Mouse (Mus musculus) intestine, embryonic 16.5 days (tissue): ENCODE results near the gene Rapgef4. TPM values are rescaled to one million over a fixed set of nuclear protein-coding genes. Genes with fewer than 3 reads are reported as not detected.

ENCODE experiments used
- ATAC-seq: fragments of 200-750 bp; cut with Nextera tagmentation; 2 replicates; pipeline ENCODE4 v1.8.0; 2017; ENCODE audit warnings: moderate TSS enrichment, moderate library complexity
- H3K27ac ChIP-seq: fragments of 300-500 bp; sonication (generic); 2 replicates; pipeline ENCODE4 v1.5.1; 2014; ENCODE audit warnings: mild to moderate bottlenecking, low read length
- H3K27me3 ChIP-seq: fragments of 300-500 bp; sonication (generic); replicated peaks from 2 replicates; pipeline ENCODE4 v1.6.1; 2014; ENCODE audit warnings: low read length, control low read depth, mixed read lengths; ENCODE audit not compliant: control insufficient read depth, insufficient read depth
- H3K36me3 ChIP-seq: fragments of 300-500 bp; sonication (generic); 2 replicates; pipeline ENCODE4 v1.6.1; 2014; ENCODE audit warnings: low read length, control low read depth; ENCODE audit not compliant: control insufficient read depth, insufficient read depth
- H3K4me1 ChIP-seq: fragments of 300-500 bp; sonication (generic); 2 replicates; pipeline ENCODE4 v1.6.1; 2014; ENCODE audit warnings: low read length, control low read depth, mixed read lengths; ENCODE audit not compliant: control insufficient read depth, insufficient read depth
- H3K4me2 ChIP-seq: fragments of 300-500 bp; sonication (generic); 2 replicates; pipeline ENCODE4 v1.6.1; 2014; ENCODE audit warnings: low read depth, low read length, control low read depth
- H3K4me3 ChIP-seq: fragments of 300-500 bp; sonication (generic); 2 replicates; pipeline ENCODE4 v1.5.1; 2014; ENCODE audit warnings: mild to moderate bottlenecking, low read length
- H3K9ac ChIP-seq: fragments of 300-500 bp; sonication (generic); 2 replicates; pipeline ENCODE4 v1.6.1; 2014; ENCODE audit warnings: low read depth, low read length
- H3K9me3 ChIP-seq: fragments of 300-500 bp; sonication (generic); 2 replicates; pipeline ENCODE4 v1.6.1; 2016; ENCODE audit warnings: low read length, control low read depth; ENCODE audit not compliant: control insufficient read depth
- WGBS: fragments of 180-500 bp; shearing (Covaris S2); extraction: QIAGEN DNeasy Blood & Tissue Kit; methylation state at CpG from one replicate; pipeline ENCODE4 v1.1.7; 2014; 5-methylcytosine and 5-hydroxymethylcytosine counted together
- polyA plus RNA-seq: library from polyadenylated mRNA; unstranded; fragments of >200 nt; fragmentation: Nextera tagmentation; extraction: Ambion mirVana; gene quantifications from 2 replicates; pipeline ENCODE4 v1.2.1, GENCODE M21; 2015

Rapgef4 gene
- polyA plus RNA-seq, 1 experiment from 2014 or later, result 2.8 TPM

DNA sequence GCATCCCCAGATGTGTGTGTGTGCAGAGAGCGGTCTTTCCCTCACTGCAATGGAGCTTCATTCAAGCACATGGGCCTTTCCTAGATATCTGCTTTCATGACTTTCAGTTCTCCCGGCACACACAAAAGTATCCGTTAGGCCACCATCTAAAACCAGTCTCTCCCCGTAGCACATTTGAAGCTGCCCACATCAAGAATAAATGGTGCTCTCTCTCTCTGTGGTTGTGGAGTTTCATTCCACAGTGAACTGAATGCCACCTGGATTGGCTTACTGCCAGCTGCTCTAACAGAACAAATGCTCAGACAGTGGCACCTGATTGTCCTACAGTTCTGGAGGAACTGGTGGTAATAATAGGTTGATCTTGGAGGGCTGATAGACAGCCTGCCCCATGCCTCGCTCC is 224.8 kb downstream of the Rapgef4 start:
- ATAC-seq, result no peak

DNA sequence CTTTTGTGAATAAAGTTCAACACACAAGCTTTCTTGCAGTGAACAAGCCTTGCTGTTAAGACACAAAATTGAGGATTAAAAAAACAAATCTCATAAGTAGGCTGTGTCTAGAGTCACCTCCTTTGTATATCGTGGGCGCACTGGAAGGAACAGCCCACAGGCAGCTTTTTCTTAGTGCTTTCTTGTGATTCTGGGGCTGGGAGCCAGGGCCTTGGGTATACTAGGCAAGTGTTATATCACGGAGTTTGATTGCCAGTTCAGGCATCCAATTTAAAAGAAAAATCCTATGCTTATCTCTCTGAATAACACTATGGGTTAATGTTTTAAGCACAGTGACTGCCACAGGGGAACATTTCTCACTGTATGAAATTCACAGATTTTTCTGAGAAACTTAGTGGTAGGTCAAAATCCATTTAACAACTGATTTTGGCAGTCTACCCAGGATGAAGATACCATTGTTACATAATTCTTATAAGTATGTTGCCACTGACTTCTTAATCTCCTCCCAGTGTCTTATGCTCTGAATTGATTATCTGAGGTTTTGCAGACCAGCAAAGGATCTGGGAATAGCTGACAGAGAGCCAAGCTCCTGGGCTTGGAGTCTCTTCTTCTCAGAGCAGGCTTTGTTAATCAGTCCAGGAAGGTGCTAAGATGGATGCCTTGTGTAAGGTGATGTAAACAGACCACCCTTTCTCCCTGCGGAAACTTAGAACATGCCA is 225.6 kb downstream of the Rapgef4 start:
- WGBS, result 80% methylated on average over 4 of the region's 4 CpGs
- Histone ChIP-seq H3K27me3 (no peaks in the 10 kb centered on the region), H3K4me1 (no peaks in the 10 kb centered on the region), H3K27ac (0 out of 2 replicates have a peak overlapping the region, but pooled peaks have one; percentile 26), H3K9me3 (no peaks in the 10 kb centered on the region), H3K4me2 (no peak overlapping the region), H3K36me3 (no peaks in the 10 kb centered on the region), H3K9ac (no peak overlapping the region), H3K4me3 (no peak overlapping the region)
- ATAC-seq, result no peak

More for the DNA sequence above, 224.8 kb downstream of the Rapgef4 start:
- H3K27ac ChIP-seq, result no peak overlapping the region
- H3K4me2 ChIP-seq, result no peak overlapping the region
- H3K36me3 ChIP-seq, result no peaks in the 10 kb centered on the region
- H3K4me1 ChIP-seq, result no peaks in the 10 kb centered on the region
- WGBS, result 94% methylated on average over 5 of the region's 5 CpGs
- no peak overlapping the region for H3K9ac ChIP-seq
- H3K4me3 ChIP-seq, result no peak overlapping the region
- no peaks in the 10 kb centered on the region for H3K27me3 ChIP-seq
- H3K9me3 ChIP-seq, result no peaks in the 10 kb centered on the region

GRCm38 (mm10) chr2:72217336-72217735 is 236.3 kb downstream of the Rapgef4 start:
- Histone ChIP-seq H3K4me2 (no peak overlapping the region), H3K36me3 (no peaks in the 10 kb centered on the region), H3K4me1 (no peaks in the 10 kb centered on the region), H3K27ac (no peak overlapping the region), H3K9ac (no peak overlapping the region), H3K27me3 (no peaks in the 10 kb centered on the region), H3K4me3 (no peak overlapping the region), H3K9me3 (no peaks in the 10 kb centered on the region)
- 84% methylated on average over 3 of the region's 3 CpGs for WGBS
- ATAC-seq, result no peak

- WGBS, result 21% methylated on average over 3 of the region's 3 CpGs
- no peak overlapping the region for H3K9ac ChIP-seq
- H3K36me3 ChIP-seq, result no peaks in the 10 kb centered on the region
- H3K4me1 ChIP-seq, result no peaks in the 10 kb centered on the region
- H3K4me2 ChIP-seq, result no peak overlapping the region
- no peaks in the 10 kb centered on the region for H3K9me3 ChIP-seq
- no peak overlapping the region for H3K27ac ChIP-seq
- ATAC-seq, result no peak
- no peak overlapping the region for H3K4me3 ChIP-seq
- H3K27me3 ChIP-seq, result no peaks in the 10 kb centered on the region
These were observed 238.9 kb downstream of the Rapgef4 start for GRCm38 (mm10) chr2:72219921-72220320.

DNA sequence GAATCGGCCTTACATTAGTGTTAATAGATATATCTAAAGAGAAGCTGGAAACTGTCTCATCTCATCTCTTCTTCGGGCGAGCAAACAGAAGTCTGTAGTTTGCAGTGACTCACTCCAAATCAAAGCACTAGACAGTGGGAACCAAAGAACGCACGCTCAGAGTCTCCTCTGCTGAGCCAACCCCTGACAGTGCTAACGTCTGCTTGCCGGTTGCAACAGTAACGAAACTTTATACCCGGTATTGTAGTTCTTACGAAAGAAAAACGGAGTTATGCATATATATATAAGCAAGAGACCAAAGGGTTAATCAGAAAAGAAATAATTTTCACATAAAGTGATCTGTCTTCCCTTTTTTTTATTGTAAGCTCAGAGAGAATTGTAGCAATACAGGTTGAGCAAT is 240.2 kb downstream of the Rapgef4 start:
- H3K9ac ChIP-seq, result no peak overlapping the region
- H3K4me3 ChIP-seq, result no peak overlapping the region
- H3K4me2 ChIP-seq, result no peak overlapping the region
- ATAC-seq, result no peak
- no peaks in the 10 kb centered on the region for H3K36me3 ChIP-seq
- H3K27ac ChIP-seq, result no peak overlapping the region
- no peaks in the 10 kb centered on the region for H3K9me3 ChIP-seq
- no peaks in the 10 kb centered on the region for H3K4me1 ChIP-seq
- no peaks in the 10 kb centered on the region for H3K27me3 ChIP-seq
- 79% methylated on average over 11 of the region's 11 CpGs for WGBS

- Histone ChIP-seq H3K27me3 (no peaks in the 10 kb centered on the region), H3K27ac (no peak overlapping the region), H3K4me3 (no peak overlapping the region), H3K4me2 (no peak overlapping the region), H3K36me3 (no peaks in the 10 kb centered on the region), H3K9me3 (no peaks in the 10 kb centered on the region), H3K9ac (no peak overlapping the region), H3K4me1 (no peaks in the 10 kb centered on the region)
- WGBS, result 41% methylated on average over 7 of the region's 7 CpGs
- no peak for ATAC-seq
These were observed 240.7 kb downstream of the Rapgef4 start for GRCm38 (mm10) chr2:72221706-72222105.

DNA sequence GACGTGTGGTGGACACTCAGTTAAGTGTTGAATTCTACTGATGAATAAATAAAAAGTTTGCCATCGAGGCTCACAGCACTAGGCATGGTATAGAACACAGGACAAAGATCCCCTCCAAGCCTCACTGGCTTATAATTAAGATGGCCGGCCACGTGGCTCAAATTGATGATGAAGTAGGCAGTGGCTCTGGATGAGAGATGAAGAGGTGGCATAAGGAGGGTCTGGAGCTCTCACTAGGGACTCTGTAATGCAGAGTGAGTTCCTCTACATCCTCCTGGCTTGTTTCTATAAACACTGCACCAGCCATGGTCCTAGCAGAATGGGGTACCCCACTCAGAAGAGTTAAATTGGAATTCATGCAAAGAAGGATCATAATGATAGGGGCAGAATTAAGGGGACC is 241.2 kb downstream of the Rapgef4 start:
- H3K4me2 ChIP-seq, result no peak overlapping the region
- WGBS, result 81% methylated on average over 4 of the region's 4 CpGs
- H3K9me3 ChIP-seq, result no peaks in the 10 kb centered on the region
- H3K36me3 ChIP-seq, result no peaks in the 10 kb centered on the region
- H3K4me1 ChIP-seq, result no peaks in the 10 kb centered on the region
- no peak overlapping the region for H3K27ac ChIP-seq
- no peak overlapping the region for H3K9ac ChIP-seq
- no peak for ATAC-seq
- H3K27me3 ChIP-seq, result no peaks in the 10 kb centered on the region
- H3K4me3 ChIP-seq, result no peak overlapping the region

DNA sequence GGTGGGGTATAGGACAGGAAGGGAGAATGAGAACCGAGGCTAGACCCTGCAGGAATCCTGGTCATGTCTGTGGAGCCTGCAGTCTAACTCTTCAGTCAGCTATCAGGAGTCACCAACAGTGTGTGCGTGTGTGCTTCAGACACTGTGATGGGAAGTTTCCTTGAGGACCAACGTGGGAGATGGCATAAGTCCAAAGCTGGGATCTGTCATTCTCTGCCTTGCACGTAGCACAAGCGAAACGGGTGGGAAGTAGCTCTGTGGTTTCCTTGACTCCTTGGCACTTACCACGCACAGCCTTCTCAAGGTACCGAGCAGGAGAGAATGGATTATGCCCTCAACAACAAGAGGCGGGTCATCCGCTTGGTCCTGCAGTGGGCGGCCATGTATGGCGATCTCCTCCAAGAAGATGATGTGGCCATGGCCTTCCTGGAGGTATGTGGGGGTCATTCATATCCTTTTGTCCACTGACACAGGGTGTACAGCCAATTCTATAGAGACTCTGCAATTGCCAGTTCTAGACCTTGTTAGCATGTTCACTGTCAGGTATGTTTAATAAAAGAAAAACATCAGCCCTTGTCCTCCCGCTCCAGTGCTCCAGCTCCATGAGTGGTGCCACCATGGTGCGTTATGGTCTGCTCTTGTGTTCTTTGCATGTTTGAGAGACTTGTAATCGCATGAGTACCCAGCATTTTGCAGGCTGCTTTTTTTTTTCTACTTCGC is 241.9 kb downstream of the Rapgef4 start:
- ATAC-seq, result no peak
- Histone ChIP-seq H3K27me3 (no peaks in the 10 kb centered on the region), H3K4me1 (no peaks in the 10 kb centered on the region), H3K9ac (no peak overlapping the region), H3K36me3 (no peaks in the 10 kb centered on the region), H3K9me3 (no peaks in the 10 kb centered on the region), H3K4me2 (no peak overlapping the region), H3K4me3 (no peak overlapping the region), H3K27ac (no peak overlapping the region)
- 84% methylated on average over 16 of the region's 16 CpGs for WGBS

GRCm38 (mm10) chr2:72223479-72223878 is 242.4 kb downstream of the Rapgef4 start:
- no peak overlapping the region for H3K27ac ChIP-seq
- no peaks in the 10 kb centered on the region for H3K27me3 ChIP-seq
- no peak overlapping the region for H3K9ac ChIP-seq
- H3K4me3 ChIP-seq, result no peak overlapping the region
- H3K4me2 ChIP-seq, result no peak overlapping the region
- no peaks in the 10 kb centered on the region for H3K36me3 ChIP-seq
- 77% methylated on average over 5 of the region's 5 CpGs for WGBS
- no peak for ATAC-seq
- no peaks in the 10 kb centered on the region for H3K9me3 ChIP-seq
- H3K4me1 ChIP-seq, result no peaks in the 10 kb centered on the region
